Mouse (Mus musculus) urinary bladder, adult 2 months (tissue): Measurements from ENCODE around the gene Gm765. TPM values are rescaled to one million over a fixed set of nuclear protein-coding genes. Genes with fewer than 3 reads are reported as not detected.

ENCODE experiments used
- DNase-seq: peaks from one replicate; pipeline ENCODE4 v3.0.0; 2022; ENCODE audit warnings: low spot score
- polyA plus RNA-seq: library from polyadenylated mRNA; depleted of rRNA; stranded (reverse); fragments of >200 nt; gene quantifications from 2 replicates; pipeline ENCODE4 v1.2.3, GENCODE M21; 2012

The Gm765 gene
- polyA plus RNA-seq, 1 experiment, result 0.37 TPM

- DNase-seq, result no peak
These were observed 120.6 kb downstream of the Gm765 start for GRCm38 (mm10) chr6:98221970-98222369.

GRCm38 (mm10) chr6:98212225-98212624 lies 130.3 kb downstream of the Gm765 start:
- no peak for DNase-seq

- DNase-seq, result no peak
These were observed 132.3 kb downstream of the Gm765 start for GRCm38 (mm10) chr6:98210237-98210636.

- no peak for DNase-seq
These were observed 134.5 kb downstream of the Gm765 start for GRCm38 (mm10) chr6:98208051-98208450.

- DNase-seq, result no peak
These were observed 143.8 kb downstream of the Gm765 start for GRCm38 (mm10) chr6:98198706-98199105.

GRCm38 (mm10) chr6:98190745-98191442 lies 151.7 kb downstream of the Gm765 start:
- DNase-seq, result no peak
